Comparison of ENCODE assay signal across 8 mouse cellular contexts in genomic region chr7:45211851-45212251, GRCm38 (mm10). TPM values are rescaled to one million over a fixed set of nuclear protein-coding genes. Genes with fewer than 3 reads are reported as not detected.
DNase-seq lines count a peak whose midpoint lies in the region; ATAC-seq lines count a peak whose summit lies in the region.

Dkkl1 (minus strand) TSS chr7:45212147.

- H3K27me3 ChIP-seq in heart, embryonic 10.5 days (ENCODE audit: insufficient read depth, poor library complexity, severe bottlenecking) = peaks cover 35% of the 10 kb centered on the region
- peaks cover 36% of the 10 kb centered on the region for H3K27me3 ChIP-seq in forebrain, embryonic 13.5 days
- H3K27me3 ChIP-seq in limb, embryonic 13.5 days = peaks cover 47% of the 10 kb centered on the region
- H3K27me3 ChIP-seq in stomach, embryonic 14.5 days (ENCODE audit: control insufficient read depth, insufficient read depth, low read length) = no peaks in the 10 kb centered on the region

- WGBS in heart, embryonic 10.5 days = 3% methylated on average over 17 of the region's 17 CpGs
- WGBS in forebrain, embryonic 13.5 days = 4% methylated on average over 17 of the region's 17 CpGs
- 5% methylated on average over 17 of the region's 17 CpGs for WGBS in limb, embryonic 13.5 days
- WGBS in stomach, embryonic 14.5 days = 4% methylated on average over 17 of the region's 17 CpGs

- H3K36me3 ChIP-seq in heart, embryonic 10.5 days = no peaks in the 10 kb centered on the region
- H3K36me3 ChIP-seq in forebrain, embryonic 13.5 days (ENCODE audit: poor library complexity, severe bottlenecking) = no peaks in the 10 kb centered on the region
- no peaks in the 10 kb centered on the region for H3K36me3 ChIP-seq in limb, embryonic 13.5 days
- no peaks in the 10 kb centered on the region for H3K36me3 ChIP-seq in stomach, embryonic 14.5 days (ENCODE audit: control insufficient read depth, insufficient read depth, low read length)

- H3K4me2 ChIP-seq in forebrain, embryonic 13.5 days = peak within 1 kb of the TSS; percentile 25; the same call in 1 of the 2 replicates
- peak within 1 kb of the TSS; percentile 36 for H3K4me2 ChIP-seq in limb, embryonic 13.5 days (replicated peaks)
- peak within 1 kb of the TSS; percentile 24 for H3K4me2 ChIP-seq in stomach, embryonic 14.5 days (replicated peaks; ENCODE audit: low read depth, low read length)

- H3K27ac ChIP-seq in heart, embryonic 10.5 days = peak within 1 kb of the TSS; percentile 56; the same call in 1 of the 2 replicates
- H3K27ac ChIP-seq in forebrain, embryonic 13.5 days = no peak within 1 kb of the TSS
- no peak within 1 kb of the TSS for H3K27ac ChIP-seq in limb, embryonic 13.5 days
- no peak within 1 kb of the TSS for H3K27ac ChIP-seq in stomach, embryonic 14.5 days (ENCODE audit: low read length)

- no peak for DNase-seq in heart, embryonic 10.5 days (ENCODE audit: low spot score)
- DNase-seq in heart, adult 11 months = no peak
- DNase-seq in CD4-positive, CD25-positive, alpha-beta regulatory T cell, adult 2 months (ENCODE audit: low read depth, low spot score) = peak; percentile 61
- DNase-seq in adrenal gland, postnatal 36 days = no peak
- no peak for DNase-seq in thymus, postnatal 14 days

- no peak for ATAC-seq in forebrain, embryonic 13.5 days
- ATAC-seq in limb, embryonic 13.5 days (ENCODE audit: low FRiP score, low read depth) = no peak
- no peak for ATAC-seq in stomach, embryonic 14.5 days (ENCODE audit: insufficient number of reproducible peaks, insufficient read depth, low FRiP score, low read depth)

- peaks cover 26% of the 10 kb centered on the region for H3K4me1 ChIP-seq in heart, embryonic 10.5 days
- H3K4me1 ChIP-seq in forebrain, embryonic 13.5 days = peaks cover 20% of the 10 kb centered on the region
- peaks cover 12% of the 10 kb centered on the region for H3K4me1 ChIP-seq in limb, embryonic 13.5 days
- peaks cover 11% of the 10 kb centered on the region; the same call in 1 of the 2 replicates for H3K4me1 ChIP-seq in stomach, embryonic 14.5 days (ENCODE audit: control insufficient read depth, insufficient read depth, low read length)

- no peak within 1 kb of the TSS for H3K9ac ChIP-seq in forebrain, embryonic 13.5 days
- H3K9ac ChIP-seq in limb, embryonic 13.5 days = no peak within 1 kb of the TSS
- H3K9ac ChIP-seq in stomach, embryonic 14.5 days (replicated peaks; ENCODE audit: low read depth, low read length) = no peak within 1 kb of the TSS

- no peaks in the 10 kb centered on the region for H3K9me3 ChIP-seq in heart, embryonic 10.5 days
- H3K9me3 ChIP-seq in forebrain, embryonic 13.5 days (replicated peaks) = no peaks in the 10 kb centered on the region
- H3K9me3 ChIP-seq in limb, embryonic 13.5 days = 0 out of 2 replicates have a peak, but pooled peaks cover 6% of the 10 kb centered on the region
- H3K9me3 ChIP-seq in stomach, embryonic 14.5 days (ENCODE audit: control insufficient read depth, low read depth, low read length) = no peaks in the 10 kb centered on the region

- H3K4me3 ChIP-seq in heart, embryonic 10.5 days = peak within 1 kb of the TSS; percentile 45
- H3K4me3 ChIP-seq in forebrain, embryonic 13.5 days = no peak within 1 kb of the TSS; the same call in 1 of the 2 replicates
- H3K4me3 ChIP-seq in limb, embryonic 13.5 days = peak within 1 kb of the TSS; percentile 16
- H3K4me3 ChIP-seq in stomach, embryonic 14.5 days (ENCODE audit: low read depth, low read length) = 0 out of 2 replicates have a peak within 1 kb of the TSS, but pooled peaks have one; percentile 7

RNA-seq across cellular contexts. Expression of gene Dkkl1, which starts in this region (rescaled TPM):
- polyA plus RNA-seq in heart, embryonic 10.5 days (2016; fragmentation: Nextera tagmentation; extraction: Ambion mirVana) = 1.2 and 1.9 TPM in 2 replicates
- polyA plus RNA-seq in forebrain, embryonic 13.5 days (2015; fragmentation: Nextera tagmentation; extraction: Ambion mirVana) = 0.59 and 0.63 TPM in 2 replicates
- 1.3 and 1.4 TPM in 2 replicates for polyA plus RNA-seq in limb, embryonic 13.5 days (2015; fragmentation: Nextera tagmentation; extraction: Ambion mirVana)
- 0.45 and 1.2 TPM in 2 replicates for polyA plus RNA-seq in stomach, embryonic 14.5 days (2014; fragmentation: Nextera tagmentation; extraction: Ambion mirVana)
- not detected for total RNA-seq in adrenal gland, postnatal 36 days (2021)
